Mouse (Mus musculus): ENCODE data around the gene Tent4b. TPM values are rescaled to one million over a fixed set of nuclear protein-coding genes. Genes with fewer than 3 reads are reported as not detected.

The Tent4b gene
- total RNA-seq, 2 experiments from 2014 or later = 12.4 to 17.2 TPM

- DNase-seq = no peak
Observed at GRCm38 (mm10) chr8:88279220-88279619, 80.2 kb downstream of the Tent4b start.

GRCm38 (mm10) chr8:88279670-88280069 lies 80.7 kb downstream of the Tent4b start:
- no peak for DNase-seq

DNA sequence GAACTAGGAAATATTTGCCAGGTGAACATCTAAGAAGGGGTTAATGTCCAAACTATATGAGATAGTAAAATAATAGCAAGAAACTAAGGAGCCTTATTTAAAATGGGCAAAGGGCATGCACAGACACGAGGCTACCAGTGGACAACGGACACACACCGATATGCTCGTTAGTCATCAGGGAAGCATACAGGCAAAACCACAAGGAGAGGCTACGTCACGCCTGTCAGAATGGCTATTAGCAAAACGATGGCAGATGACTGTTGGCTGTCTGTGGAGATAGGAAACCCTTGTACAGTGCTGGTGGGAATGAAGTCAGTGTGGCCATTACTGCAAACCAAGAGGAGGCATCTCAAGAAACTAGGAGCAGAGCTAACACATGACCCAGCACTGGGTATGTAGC lies 81.9 kb downstream of the Tent4b start:
- no peak for DNase-seq

DNA sequence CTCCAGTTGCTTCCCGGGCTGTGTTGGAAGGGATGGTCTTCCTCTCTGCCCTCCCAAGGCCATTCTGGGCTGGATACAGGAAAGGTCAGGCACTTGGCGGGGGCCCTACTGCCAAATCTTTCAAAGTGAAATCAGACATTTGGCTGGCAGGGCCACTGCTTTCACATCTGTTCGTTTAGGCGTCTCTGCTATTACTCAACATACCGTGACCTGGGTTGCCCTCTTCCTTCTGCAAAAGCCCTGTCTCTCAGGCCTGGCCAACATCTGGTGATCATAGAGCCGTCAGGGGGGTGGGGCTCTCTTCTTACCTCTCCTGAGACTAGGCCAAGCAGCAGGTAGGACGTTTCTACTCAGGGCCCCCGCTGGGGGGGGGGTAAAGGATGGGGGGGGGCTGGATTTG lies 83.7 kb downstream of the Tent4b start:
- peak; percentile 74 for DNase-seq

DNA sequence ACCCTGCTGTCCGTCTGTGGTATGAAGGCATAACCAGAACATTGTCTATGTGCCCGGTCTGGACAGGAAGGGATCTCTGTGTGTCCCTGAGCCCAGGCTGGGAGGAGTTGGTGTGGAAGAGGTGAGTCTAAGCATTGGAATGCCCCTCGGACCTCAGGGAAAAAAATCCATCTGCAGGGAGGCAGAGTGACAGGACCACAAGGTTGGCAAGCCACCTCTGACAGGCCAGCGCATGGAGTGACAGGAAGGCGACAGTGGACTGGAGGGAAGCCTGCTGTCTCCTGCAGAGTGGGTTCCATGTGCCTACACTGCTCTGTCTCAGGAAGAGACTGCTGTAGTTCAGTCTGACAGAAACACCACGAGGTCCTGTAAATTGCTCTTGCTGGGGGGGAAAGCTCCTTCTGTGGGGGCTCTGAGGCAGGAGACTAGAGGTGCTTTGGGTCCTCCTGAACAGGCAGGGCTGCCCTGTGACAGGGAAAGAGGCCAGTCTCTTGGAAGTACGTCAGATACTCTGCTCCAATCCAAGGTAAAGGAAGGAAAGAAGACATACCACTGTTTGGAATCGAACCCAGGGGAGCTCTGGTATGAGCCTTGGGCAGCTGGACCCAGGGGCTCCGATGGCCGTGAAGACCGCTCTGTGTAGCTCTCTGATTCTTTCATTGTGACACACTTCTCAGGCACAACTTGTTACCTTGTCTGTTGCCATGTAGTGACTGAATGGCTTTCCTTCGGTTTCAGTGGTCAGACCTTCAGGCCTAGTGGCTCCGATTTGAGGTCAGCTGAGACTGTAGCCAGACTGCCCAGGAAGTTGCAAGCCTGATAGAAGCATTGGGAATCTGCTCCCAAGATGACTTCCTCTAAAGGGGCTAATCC lies 84.5 kb downstream of the Tent4b start:
- no peak for DNase-seq

DNA sequence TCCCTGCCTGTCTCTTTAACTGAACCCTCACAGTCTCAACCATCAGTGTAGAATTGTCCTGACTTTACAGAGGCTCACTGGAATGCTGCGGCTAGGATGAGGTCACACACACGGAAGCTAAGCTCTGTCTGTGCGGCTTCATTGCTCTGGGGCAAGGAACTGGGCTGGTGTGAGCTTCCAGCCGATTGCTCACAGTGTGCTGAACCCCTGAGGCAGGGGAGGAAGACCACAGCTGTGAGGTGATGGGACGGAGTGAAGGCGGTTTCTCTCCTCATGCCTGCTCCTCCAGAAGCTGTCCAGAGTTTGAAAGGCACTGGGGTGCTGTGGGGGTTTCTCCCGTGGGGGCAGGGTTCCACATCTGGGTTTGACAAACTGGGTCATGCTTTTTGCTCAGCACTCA lies 85.7 kb downstream of the Tent4b start:
- no peak for DNase-seq

DNA sequence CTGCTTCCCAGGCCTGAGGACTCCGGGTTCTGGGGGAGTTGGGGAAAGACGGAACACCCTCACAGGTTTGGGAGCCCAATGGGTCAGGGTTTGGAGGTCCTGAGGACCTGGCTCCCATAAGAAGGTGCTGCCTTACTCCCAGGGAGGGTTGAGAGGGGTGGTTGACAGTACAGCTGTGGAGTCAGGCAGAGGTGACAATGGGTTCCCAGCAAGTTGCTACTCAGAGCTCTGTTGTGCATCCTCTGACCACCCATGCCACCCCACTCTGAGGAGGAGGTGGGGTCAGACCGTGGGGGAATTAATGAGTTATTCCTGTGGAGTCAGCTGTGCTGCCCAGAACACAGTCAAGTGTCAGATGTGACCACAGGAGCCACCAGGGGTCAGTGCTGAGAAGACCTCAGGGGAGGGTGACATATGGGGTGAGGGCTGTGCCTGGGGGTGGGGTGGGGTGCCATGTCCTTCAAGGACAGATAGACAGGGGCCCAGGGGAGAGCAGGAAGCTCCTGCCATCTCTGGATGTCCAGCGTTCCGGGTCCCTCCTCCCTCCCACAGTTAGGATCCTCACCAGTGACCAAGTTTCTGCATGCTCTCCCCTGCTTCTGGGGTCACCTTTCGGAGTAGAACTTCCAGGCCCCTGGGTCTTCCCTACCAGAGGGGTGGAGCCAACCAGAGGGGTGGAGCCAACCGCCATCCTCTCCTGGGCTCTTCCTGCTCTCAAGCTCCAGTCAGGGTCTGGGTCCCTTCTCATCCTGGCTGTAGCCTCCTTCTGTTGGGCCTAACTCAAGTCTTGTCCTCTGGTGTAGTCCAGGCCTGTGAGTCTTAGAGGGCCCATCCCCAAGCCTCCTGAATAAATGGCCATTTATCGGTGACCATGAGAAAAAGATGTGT lies 86.7 kb downstream of the Tent4b start:
- DNase-seq = peak; percentile 57

DNA sequence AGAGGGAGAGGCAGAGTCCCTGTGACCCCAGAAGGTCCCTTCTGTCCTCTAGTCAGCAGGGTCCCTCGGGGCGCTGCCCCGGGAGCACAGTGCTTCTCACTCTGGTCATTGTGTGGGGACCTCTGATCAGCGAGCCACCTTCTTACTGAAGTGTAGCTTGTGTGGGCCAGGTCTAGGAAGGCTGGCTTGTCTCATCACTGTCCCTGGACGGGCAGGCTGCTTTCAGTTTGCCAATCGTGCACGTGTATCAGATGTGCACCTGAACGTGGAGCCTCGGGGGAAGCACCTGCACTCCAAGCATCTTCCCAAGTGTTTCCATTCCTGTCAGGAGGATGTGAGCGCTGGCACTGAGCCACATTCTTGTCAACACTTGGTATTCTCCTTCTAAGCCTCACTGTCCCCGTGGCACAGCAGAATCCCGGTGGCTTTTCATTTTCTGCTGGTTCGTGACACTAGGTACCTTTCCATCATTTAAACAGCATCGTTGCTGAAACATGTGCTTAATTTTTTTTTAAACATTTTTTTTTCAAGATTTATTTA lies 87.5 kb downstream of the Tent4b start:
- no peak for DNase-seq

- peak; percentile 49 for DNase-seq
Observed at GRCm38 (mm10) chr8:88288622-88289242, 89.7 kb downstream of the Tent4b start.

- no peak for DNase-seq
Observed at GRCm38 (mm10) chr8:88289901-88290300, 90.9 kb downstream of the Tent4b start.

- DNase-seq = no peak
Observed at GRCm38 (mm10) chr8:88290326-88291304, 91.6 kb downstream of the Tent4b start.

GRCm38 (mm10) chr8:88291305-88291690 lies 92.3 kb downstream of the Tent4b start:
- DNase-seq = no peak

DNA sequence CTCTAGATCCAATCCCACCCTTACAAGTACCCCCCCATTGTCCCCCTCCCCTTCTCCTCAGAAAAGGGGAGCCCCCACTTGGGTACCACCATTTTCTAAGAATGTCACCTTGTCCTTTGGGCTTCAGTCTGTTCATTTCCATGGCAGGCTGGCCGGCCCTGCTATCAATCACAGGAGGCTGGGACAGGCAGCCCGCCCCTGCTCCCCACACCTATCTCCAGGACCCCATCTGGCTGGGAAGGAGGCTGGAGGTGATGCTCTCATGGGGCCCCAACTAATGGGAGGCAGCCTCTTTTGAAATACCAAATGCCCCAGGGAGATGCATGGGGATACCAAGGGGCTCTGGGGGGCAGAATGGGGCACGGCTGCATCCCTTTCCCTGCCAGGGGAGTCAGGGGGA lies 93.9 kb downstream of the Tent4b start:
- no peak for DNase-seq

GRCm38 (mm10) chr8:88293590-88294356 lies 94.8 kb downstream of the Tent4b start:
- no peak for DNase-seq

GRCm38 (mm10) chr8:88294977-88295376 lies 96.0 kb downstream of the Tent4b start:
- no peak for DNase-seq

GRCm38 (mm10) chr8:88297976-88298732 lies 99.1 kb downstream of the Tent4b start:
- no peak for DNase-seq

GRCm38 (mm10) chr8:88298733-88299103 lies 99.7 kb downstream of the Tent4b start:
- DNase-seq = no peak

DNA sequence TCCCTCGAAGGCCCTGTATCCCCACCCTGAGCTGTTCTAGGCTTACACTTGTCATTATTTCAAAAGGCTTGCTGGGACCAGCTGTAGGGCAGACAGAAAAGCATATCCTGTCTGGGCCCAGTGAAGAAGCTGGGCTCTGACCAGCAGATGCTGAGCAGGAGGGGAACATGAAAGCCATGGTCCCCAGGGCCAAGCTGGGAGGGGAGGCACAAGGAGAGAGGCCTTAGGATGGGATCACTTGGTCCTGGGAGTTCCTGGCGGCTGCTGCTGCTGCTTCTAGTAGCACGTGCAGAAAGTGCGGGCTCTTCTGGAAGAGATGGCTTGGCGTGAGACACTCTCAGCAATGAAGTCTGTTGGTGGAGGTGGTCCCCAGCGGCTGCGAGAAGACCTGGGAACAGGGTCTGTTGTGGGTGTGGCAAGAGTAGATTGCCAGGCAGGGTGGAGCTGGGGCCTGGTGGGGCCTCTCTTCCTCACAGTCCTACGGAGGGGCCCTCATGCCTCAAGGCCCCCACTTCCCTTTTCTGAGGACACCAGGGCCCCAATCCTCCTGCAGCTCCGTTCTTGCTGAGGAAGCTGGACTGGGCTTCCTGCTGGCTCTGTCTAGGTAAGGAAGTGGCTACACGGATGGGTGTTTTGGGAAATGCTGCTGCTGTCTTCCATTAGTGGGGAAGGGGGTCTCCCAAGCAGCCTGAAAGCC lies 101.0 kb downstream of the Tent4b start:
- peak; percentile 14 for DNase-seq
